Mouse (Mus musculus): ENCODE results near the gene Arg1.

Arg1 gene

DNA sequence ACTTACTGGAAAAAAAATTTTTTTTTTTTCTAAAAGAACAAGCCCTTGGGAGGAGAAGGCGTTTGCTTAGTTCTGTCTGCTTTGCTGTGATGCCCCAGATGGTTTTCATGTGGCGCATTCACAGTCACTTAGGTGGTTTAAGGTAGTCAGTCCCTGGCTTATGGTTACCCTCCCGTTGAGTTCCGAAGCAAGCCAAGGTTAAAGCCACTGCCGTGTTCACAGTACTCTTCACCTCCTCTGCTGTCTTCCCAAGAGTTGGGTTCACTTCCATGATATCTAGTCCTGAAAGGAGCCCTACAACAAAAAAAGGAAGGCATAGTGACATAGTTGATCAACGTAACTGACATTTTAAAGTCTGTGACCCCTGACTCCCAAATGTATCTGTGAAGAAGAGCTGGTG lies 11.8 kb downstream of the Arg1 start:
- in situ Hi-C loops (cut with MboI; ENCODE audit: low sequenced_read_pairs), result no loop called here

- in situ Hi-C loops (cut with MboI; ENCODE audit: low sequenced_read_pairs), result no loop called here
Measured at GRCm38 (mm10) chr10:24912576-24912975, 14.7 kb downstream of the Arg1 start.

DNA sequence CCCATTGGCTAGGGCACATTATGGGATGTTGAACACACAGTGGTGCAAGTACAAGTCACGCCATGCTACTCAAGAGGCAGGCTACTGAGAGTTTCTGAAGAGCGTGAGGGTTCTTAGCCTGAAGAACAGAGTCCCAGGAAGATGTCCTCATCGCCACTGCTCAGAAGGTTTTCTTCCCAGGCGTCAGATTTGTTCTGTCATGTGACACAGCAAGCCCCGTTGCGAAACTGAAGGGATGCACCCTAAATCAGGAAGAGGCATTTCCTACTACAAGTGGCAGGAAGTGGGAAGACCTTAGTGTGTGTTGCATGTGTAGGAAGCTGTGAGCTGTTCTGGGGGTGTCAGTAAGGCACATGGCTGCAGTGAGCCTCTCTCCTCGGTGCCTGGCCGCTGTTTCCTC lies 16.1 kb downstream of the Arg1 start:
- in situ Hi-C loops (cut with MboI; ENCODE audit: low sequenced_read_pairs), result no loop called here

DNA sequence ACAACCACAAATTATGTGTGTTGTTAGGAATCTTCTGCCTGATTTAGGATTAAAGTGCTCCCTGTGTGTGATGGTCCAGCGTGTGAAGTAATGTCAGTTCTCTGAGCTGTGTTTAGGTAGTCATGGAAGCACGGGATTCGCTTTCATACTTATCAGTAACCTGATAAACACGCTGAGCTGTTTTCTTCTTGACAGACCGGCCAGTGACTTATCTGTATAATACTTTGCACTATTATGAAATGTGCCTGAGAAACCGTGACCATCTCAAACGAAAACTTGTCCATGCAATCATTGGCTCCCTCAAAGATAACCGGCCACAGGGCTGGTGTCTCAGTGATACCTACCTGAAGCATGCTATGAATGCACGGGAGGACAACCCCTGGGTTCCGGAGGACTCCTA lies 21.7 kb downstream of the Arg1 start:
- in situ Hi-C loops (cut with MboI; ENCODE audit: low sequenced_read_pairs), result no loop called here

DNA sequence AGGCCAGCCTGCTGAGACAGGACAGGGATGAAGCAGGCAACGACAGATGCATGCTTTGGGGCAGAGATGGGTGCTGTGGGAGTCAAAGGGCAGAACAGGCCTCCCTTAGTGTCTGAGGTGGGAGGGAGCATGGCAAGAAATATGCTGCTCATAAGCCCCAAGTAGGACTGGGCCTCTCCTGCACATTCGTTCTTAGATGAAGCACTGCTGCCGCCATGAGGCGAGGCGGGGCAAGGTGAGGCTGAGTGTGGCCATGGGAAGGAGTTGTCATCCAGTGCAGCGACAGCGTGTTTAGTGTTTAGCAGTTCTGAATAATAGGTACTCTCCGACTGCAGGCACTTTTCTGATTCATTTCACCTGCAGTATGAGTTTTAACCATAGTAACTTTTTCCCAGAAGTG lies 31.4 kb downstream of the Arg1 start:
- in situ Hi-C loops (cut with MboI; ENCODE audit: low sequenced_read_pairs), result no loop called here

DNA sequence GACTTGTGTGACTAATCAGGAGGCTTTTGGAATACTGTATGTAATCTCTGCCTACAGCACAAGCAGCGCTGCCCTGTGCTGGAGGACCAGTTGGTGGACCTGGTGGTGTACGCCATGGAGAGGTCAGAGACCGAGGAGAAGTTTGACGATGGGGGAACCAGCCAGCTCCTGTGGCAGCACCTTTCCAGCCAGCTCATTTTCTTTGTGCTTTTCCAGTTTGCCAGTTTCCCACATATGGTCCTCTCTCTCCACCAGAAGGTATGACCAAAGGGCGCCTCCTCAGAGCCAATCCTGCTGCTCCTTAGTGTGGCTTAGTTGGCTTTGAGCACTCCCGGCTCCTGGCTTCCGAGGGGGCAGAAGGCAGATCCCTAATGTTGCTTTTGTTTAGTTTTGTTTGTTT lies 38.9 kb downstream of the Arg1 start:
- in situ Hi-C loops (cut with MboI; ENCODE audit: low sequenced_read_pairs), result no loop called here

DNA sequence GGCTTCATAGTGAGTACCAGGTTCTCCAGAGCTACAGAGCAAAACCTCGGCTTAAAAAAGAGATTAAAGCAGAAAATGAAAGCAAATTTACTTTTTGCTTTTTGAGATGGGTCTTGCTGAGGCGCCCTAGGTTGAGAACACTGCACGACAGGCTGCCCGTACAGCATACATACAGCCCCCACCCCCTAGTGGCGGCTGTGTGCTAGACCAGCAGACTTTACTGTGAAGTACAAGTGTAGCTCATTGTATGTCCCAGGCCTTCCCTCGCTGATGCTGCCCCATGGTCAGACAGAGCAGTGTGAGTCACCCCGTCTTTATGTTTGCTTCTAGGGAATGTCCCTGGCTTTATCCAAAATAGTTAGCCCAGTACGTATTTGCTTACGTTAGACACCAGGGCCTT lies 41.3 kb downstream of the Arg1 start:
- in situ Hi-C loops (cut with MboI; ENCODE audit: low sequenced_read_pairs), result no loop called here

- in situ Hi-C loops (cut with MboI; ENCODE audit: low sequenced_read_pairs), result no loop called here
Measured at GRCm38 (mm10) chr10:24873624-24874023, 53.7 kb downstream of the Arg1 start.

DNA sequence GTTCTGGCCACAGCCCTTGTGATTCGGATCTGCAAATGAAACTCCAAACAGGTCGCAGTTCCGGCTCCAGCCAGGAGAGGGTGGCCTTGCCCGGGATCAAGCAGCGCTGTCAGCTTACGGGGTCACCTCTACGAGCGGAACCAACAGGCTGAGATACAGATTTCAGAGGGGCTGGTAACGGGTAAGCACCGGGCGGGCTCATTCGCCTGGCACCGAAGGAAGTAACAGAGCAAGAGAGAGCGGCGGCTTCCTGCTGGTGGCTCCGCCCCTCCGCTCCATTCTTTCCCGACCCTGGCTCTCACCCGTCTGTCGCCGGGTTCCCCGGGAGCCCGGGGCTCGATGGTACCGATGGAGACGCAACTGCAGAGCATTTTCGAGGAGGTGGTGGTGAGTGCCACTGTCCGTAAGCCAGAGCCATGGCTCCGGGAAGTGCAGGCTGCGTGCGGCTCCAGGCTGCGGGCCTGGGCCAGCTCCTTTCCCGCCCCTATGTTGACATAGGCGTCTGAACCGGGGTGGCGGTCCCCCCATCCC lies 57.5 kb downstream of the Arg1 start, which contains the start of gene Med23:
Med23 (plus strand) TSS at position 227 of the 531 bp plus-strand sequence.
- in situ Hi-C loops (cut with MboI; ENCODE audit: low sequenced_read_pairs), result no loop called here
